Mouse (Mus musculus): ENCODE results near the gene Larp4b.

DNA sequence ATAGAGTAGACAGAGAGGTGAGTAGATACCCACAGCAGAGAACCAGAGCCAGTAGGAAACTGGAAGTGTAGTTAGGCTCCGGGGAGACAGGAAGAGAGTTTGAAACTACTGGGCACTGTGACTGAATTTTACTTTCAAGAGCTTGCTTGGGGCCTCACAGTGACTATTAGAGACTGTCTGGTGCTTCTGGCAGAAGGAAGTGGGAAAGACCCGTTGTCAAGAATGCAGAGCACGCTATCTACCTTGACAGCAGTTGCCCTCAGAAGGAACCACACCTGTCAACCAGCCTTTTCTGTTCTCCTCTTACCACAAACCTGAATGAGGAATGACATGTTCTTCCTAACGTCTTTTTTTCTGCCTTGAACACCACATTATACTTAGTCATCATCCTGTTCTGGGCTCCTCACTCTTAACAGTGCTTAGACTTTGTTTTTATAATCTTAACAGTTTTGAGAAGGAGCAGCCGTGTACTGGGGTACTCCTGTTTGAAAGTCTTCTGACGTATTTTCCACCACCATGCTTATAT, 45.8 kb downstream of the Larp4b start:
- TF ChIP-seq POLR2A (IDR thresholded peaks at IDR 0.05; ENCODE audit: borderline replicate concordance, extremely low read depth, insufficient read depth, insufficient read length, poor library complexity, severe bottlenecking): no peak
- no peak for TF ChIP-seq CTCF (IDR thresholded peaks at IDR 0.05; ENCODE audit: borderline replicate concordance, extremely low read depth, insufficient read depth, insufficient read length)
